Mouse (Mus musculus) limb, embryonic 13.5 days (tissue): ENCODE results near the gene S100a8. TPM values are rescaled to one million over a fixed set of nuclear protein-coding genes. Genes with fewer than 3 reads are reported as not detected.

Experiments
- ATAC-seq: fragments of 200-750 bp; cut with Nextera tagmentation; 2 replicates; pipeline ENCODE4 v1.8.0; 2017; ENCODE audit warnings: low read depth, moderate number of reproducible peaks, moderate TSS enrichment; ENCODE audit not compliant: low FRiP score
- H3K27ac ChIP-seq: fragments of 300-500 bp; sonication (generic); 2 replicates; pipeline ENCODE4 v1.5.1; 2015; ENCODE audit warnings: inconsistent platforms, mild to moderate bottlenecking, moderate library complexity
- H3K27me3 ChIP-seq: fragments of 300-500 bp; sonication (generic); 2 replicates; pipeline ENCODE4 v1.6.1; 2015; ENCODE audit warnings: mild to moderate bottlenecking, inconsistent platforms
- H3K36me3 ChIP-seq: fragments of 300-500 bp; sonication (generic); 2 replicates; pipeline ENCODE4 v1.6.1; 2015; ENCODE audit warnings: inconsistent platforms, mild to moderate bottlenecking, moderate library complexity
- H3K4me1 ChIP-seq: fragments of 300-500 bp; sonication (generic); 2 replicates; pipeline ENCODE4 v1.6.1; 2015; ENCODE audit warnings: inconsistent platforms
- H3K4me2 ChIP-seq: fragments of 300-500 bp; sonication (generic); replicated peaks from 2 replicates; pipeline ENCODE4 v1.6.1; 2015; ENCODE audit warnings: inconsistent platforms, mild to moderate bottlenecking, moderate library complexity
- H3K4me3 ChIP-seq: fragments of 300-500 bp; sonication (generic); 2 replicates; pipeline ENCODE4 v1.5.1; 2015; ENCODE audit warnings: moderate library complexity, mild to moderate bottlenecking, inconsistent platforms
- H3K9ac ChIP-seq: fragments of 300-500 bp; sonication (generic); 2 replicates; pipeline ENCODE4 v1.6.1; 2015; ENCODE audit warnings: mild to moderate bottlenecking, inconsistent platforms
- H3K9me3 ChIP-seq: fragments of 300-500 bp; sonication (generic); 2 replicates; pipeline ENCODE4 v1.6.1; 2016; ENCODE audit warnings: inconsistent platforms
- WGBS: fragments of 180-500 bp; shearing (Covaris S2); methylation state at CpG from one replicate; pipeline ENCODE4 v1.1.7; 2015; 5-methylcytosine and 5-hydroxymethylcytosine counted together
- polyA plus RNA-seq: library from polyadenylated mRNA; unstranded; fragments of >200 nt; fragmentation: Nextera tagmentation; extraction: Ambion mirVana; gene quantifications from 2 replicates; pipeline ENCODE4 v1.2.1, GENCODE M21; 2015

The S100a8 gene
- polyA plus RNA-seq, 1 experiment from 2014 or later: 6.0 TPM

GRCm38 (mm10) chr3:90695613-90696012, 26.8 kb downstream of the S100a8 start, which contains the start of gene S100a9:
S100a9 (minus strand) TSS chr3:90695721.
- no peak within 1 kb of the TSS for H3K4me3 ChIP-seq
- no peak within 1 kb of the TSS for H3K9ac ChIP-seq
- H3K27ac ChIP-seq: no peak within 1 kb of the TSS
- H3K4me1 ChIP-seq: no peaks in the 10 kb centered on the region
- H3K27me3 ChIP-seq: no peaks in the 10 kb centered on the region
- ATAC-seq: no peak
- H3K36me3 ChIP-seq: no peaks in the 10 kb centered on the region
- no peak within 1 kb of the TSS for H3K4me2 ChIP-seq
- WGBS: 69% methylated on average over 3 of the region's 3 CpGs
- H3K9me3 ChIP-seq: no peaks in the 10 kb centered on the region

- no peaks in the 10 kb centered on the region for H3K4me1 ChIP-seq
- H3K4me2 ChIP-seq: no peak overlapping the region
- H3K36me3 ChIP-seq: no peaks in the 10 kb centered on the region
- no peak overlapping the region for H3K4me3 ChIP-seq
- no peaks in the 10 kb centered on the region for H3K9me3 ChIP-seq
- no peak for ATAC-seq
- no peak overlapping the region for H3K27ac ChIP-seq
- no peaks in the 10 kb centered on the region for H3K27me3 ChIP-seq
- H3K9ac ChIP-seq: no peak overlapping the region
- 92% methylated on average over 2 of the region's 2 CpGs for WGBS
These were observed 33.5 kb downstream of the S100a8 start for GRCm38 (mm10) chr3:90702244-90702643.

GRCm38 (mm10) chr3:90708523-90709202, 39.9 kb downstream of the S100a8 start:
- H3K27me3 ChIP-seq: no peaks in the 10 kb centered on the region
- H3K9me3 ChIP-seq: no peaks in the 10 kb centered on the region
- H3K4me3 ChIP-seq: no peak overlapping the region
- no peak; the same call in 1 of the 2 replicates for ATAC-seq
- no peaks in the 10 kb centered on the region for H3K36me3 ChIP-seq
- WGBS: 21% methylated on average over 4 of the region's 4 CpGs
- no peak overlapping the region for H3K4me2 ChIP-seq
- no peak overlapping the region for H3K27ac ChIP-seq
- no peaks in the 10 kb centered on the region for H3K4me1 ChIP-seq
- no peak overlapping the region for H3K9ac ChIP-seq

- Histone ChIP-seq H3K27ac (no peak overlapping the region), H3K4me3 (no peak overlapping the region), H3K4me2 (no peak overlapping the region), H3K9ac (no peak overlapping the region), H3K27me3 (no peaks in the 10 kb centered on the region), H3K9me3 (no peaks in the 10 kb centered on the region), H3K4me1 (no peaks in the 10 kb centered on the region), H3K36me3 (no peaks in the 10 kb centered on the region)
- 49% methylated on average over 12 of the region's 12 CpGs for WGBS
- no peak for ATAC-seq
These were observed 41.0 kb downstream of the S100a8 start for GRCm38 (mm10) chr3:90709591-90710460.

Other genes with a start within 250 kb of the S100a8 start
- 28.5 and 29.4 TPM in 2 replicates for gene Ints3, start 235.4 kb upstream of the S100a8 start, polyA plus RNA-seq
- gene Npr1, start 203.1 kb upstream of the S100a8 start, polyA plus RNA-seq: 4.0 and 4.8 TPM in 2 replicates
- 277 and 284 TPM in 2 replicates for gene Ilf2, start 192.9 kb upstream of the S100a8 start, polyA plus RNA-seq
- 83.1 and 85.4 TPM in 2 replicates for gene Snapin, start 177.9 kb upstream of the S100a8 start, polyA plus RNA-seq
- gene Chtop, start 159.5 kb upstream of the S100a8 start, polyA plus RNA-seq: 186 and 187 TPM in 2 replicates
- 14.2 and 15.0 TPM in 2 replicates for gene S100a1, start 154.6 kb upstream of the S100a8 start, polyA plus RNA-seq
- gene S100a13, start 154.5 kb upstream of the S100a8 start, polyA plus RNA-seq: 26.7 and 30.8 TPM in 2 replicates
- gene S100a14, start 142.1 kb upstream of the S100a8 start, polyA plus RNA-seq: 9.4 and 9.9 TPM in 2 replicates
- gene S100a16, start 131.7 kb upstream of the S100a8 start, polyA plus RNA-seq: 76.2 and 80.7 TPM in 2 replicates
- 0.54 and 0.70 TPM in 2 replicates for gene S100a3, start 108.4 kb upstream of the S100a8 start, polyA plus RNA-seq
- not detected in 2 replicates for gene S100a2, start 78.7 kb upstream of the S100a8 start, polyA plus RNA-seq
- gene Gm42674, start 67.1 kb upstream of the S100a8 start, polyA plus RNA-seq: not detected in 2 replicates
- gene S100a4, start 65.2 kb upstream of the S100a8 start, polyA plus RNA-seq: 6.7 and 7.0 TPM in 2 replicates
- gene S100a5, start 60.5 kb upstream of the S100a8 start, polyA plus RNA-seq: not detected in 2 replicates
- 58.5 and 64.0 TPM in 2 replicates for gene S100a6, start 56.1 kb upstream of the S100a8 start, polyA plus RNA-seq
- gene S100a7a, start 15.0 kb upstream of the S100a8 start, polyA plus RNA-seq: 0.34 TPM in 1 of 2 replicates, not detected in the other
- 3.4 and 4.9 TPM in 2 replicates for gene S100a9, start 26.7 kb downstream of the S100a8 start, polyA plus RNA-seq
- 0.13 TPM in 1 of 2 replicates, not detected in the other for gene Pglyrp4, start 57.9 kb downstream of the S100a8 start, polyA plus RNA-seq
- gene Gm5849, start 108.9 kb downstream of the S100a8 start, polyA plus RNA-seq: not detected in 2 replicates